Mouse (Mus musculus) heart, adult 2 months (tissue): Measurements from ENCODE around the gene Gm20388.

ENCODE experiments used
- CTCF ChIP-seq: fragments of 200-600 bp; IDR thresholded peaks from 2 replicates; pipeline ENCODE4 v1.8.1; 2022; ENCODE audit warnings: antibody characterized with exemption, mild to moderate bottlenecking, moderate library complexity
- EP300 ChIP-seq: fragments of 200-500 bp; IDR thresholded peaks from 2 replicates; pipeline ENCODE4 v1.6.1; 2011; ENCODE audit warnings: low read depth, low read length, control low read depth; ENCODE audit not compliant: insufficient read depth
- POLR2A ChIP-seq: fragments of 200-500 bp; IDR thresholded peaks from 2 replicates; pipeline ENCODE4 v1.6.1; 2011; ENCODE audit warnings: mild to moderate bottlenecking, low read depth, low read length, control low read depth; ENCODE audit not compliant: insufficient read depth

DNA sequence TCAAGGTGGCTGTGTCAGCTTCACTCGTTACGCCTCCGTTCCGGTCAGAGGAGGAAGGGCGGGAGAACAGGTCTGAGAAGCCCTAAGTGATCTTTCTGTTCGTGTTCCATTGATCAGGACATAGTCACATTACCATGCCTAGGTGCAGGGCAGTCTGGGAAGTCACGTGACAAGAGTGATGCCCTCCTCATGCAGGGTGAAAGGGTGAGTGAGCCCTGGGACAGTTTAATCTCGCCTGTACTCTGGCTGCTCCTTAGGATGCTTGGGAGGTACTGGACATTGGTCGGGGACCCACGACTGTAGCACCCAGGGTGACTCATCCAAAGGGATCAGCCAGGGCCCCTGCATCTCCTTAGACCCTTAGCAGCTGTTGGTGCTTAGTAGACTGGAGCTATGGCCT is 3535.3 kb downstream of the Gm20388 start:
- TF ChIP-seq CTCF (no peak), EP300 (no peak), POLR2A (no peak)
